Mouse (Mus musculus): ENCODE measurements around the gene Rpf1. TPM values are rescaled to one million over a fixed set of nuclear protein-coding genes. Genes with fewer than 3 reads are reported as not detected.

Rpf1 gene
- 10 to 100 TPM; 16.4 to 16.7 TPM for total RNA-seq (2021)
- long read RNA-seq, experiment 1, transcript Rpf1-201 (9 exons, 1,661 nt) = major isoform, 7 of 9 reads
- long read RNA-seq, experiment 1, partial matches to known transcripts = 1 of 9 reads
- long read RNA-seq, experiment 1, other reads (novel, unspliced or antisense) = 1 of 9 reads
- long read RNA-seq, experiment 2, transcript Rpf1-201 (9 exons, 1,661 nt) = major isoform, 9 of 13 reads
- long read RNA-seq, experiment 2, partial matches to known transcripts = 0 of 13 reads
- long read RNA-seq, experiment 2, other reads (novel, unspliced or antisense) = 4 of 13 reads

DNA sequence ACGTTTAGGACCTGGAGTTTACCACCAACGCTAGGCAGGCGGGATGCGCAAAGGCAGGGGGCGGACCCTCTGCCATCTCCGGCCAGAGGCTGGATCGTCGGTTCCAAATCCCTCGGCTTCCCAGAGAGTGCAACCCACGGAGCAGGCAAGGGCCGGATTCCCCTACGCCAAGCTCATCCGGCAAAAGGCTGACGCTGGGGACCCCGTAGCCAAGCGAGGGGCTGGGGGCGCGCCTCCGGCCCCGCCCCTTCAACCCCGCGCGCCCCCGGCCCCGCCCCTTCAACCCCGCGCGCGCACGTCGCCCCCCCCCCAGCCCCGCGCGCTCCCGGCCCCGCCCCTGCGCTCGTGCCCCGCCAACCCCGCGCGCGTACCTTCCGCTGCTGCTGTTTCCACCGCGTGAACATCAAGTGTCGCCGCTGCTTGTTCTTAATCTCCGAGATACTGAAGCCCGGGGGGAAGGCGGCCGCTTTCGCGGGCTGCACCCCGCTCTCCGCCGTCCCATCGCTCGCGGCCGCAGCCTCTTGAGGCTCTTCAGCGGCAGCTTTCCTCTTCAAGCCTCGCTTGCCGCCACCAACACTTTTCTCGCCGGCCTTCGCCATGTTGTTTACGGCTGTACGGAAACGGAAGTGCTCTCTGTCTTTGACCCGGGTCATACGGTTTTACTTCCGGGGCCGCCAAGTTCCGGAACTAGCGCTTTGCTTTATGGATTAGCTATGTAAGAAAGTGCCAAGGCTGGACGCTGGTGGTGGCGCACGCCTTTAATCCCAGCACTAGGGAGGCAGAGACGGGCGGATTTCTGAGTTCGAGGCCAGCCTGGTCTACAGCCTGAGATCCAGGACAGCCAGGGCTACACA is at the start of gene Rpf1:
Gene Rpf1 (minus strand): TSS at position 632 of the 854 bp plus-strand sequence.
- peak; percentile 91 to 92 for DNase-seq (ENCODE audit: low spot score in 2 of 2)

DNA sequence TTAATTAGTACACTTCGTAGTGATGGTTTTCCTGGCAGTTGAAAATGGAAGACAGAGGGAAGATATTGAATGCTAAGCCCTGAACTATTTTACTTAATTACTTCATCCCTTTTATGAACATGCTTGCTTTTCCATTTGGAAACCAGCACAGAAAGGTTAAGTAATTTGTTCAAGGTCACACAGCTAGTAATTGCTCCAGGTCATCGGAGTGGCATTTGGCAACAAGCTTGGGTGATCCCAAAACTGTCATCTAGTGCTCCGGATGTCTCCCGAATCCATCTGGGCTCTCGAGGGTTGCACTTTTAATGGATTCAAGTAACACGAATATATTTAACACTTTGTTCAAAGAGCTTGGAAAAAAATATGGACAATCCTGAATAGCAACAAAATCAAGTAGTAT is 49.7 kb upstream of the Rpf1 start:
- no peak for DNase-seq (ENCODE audit: low spot score in 2 of 2)

DNA sequence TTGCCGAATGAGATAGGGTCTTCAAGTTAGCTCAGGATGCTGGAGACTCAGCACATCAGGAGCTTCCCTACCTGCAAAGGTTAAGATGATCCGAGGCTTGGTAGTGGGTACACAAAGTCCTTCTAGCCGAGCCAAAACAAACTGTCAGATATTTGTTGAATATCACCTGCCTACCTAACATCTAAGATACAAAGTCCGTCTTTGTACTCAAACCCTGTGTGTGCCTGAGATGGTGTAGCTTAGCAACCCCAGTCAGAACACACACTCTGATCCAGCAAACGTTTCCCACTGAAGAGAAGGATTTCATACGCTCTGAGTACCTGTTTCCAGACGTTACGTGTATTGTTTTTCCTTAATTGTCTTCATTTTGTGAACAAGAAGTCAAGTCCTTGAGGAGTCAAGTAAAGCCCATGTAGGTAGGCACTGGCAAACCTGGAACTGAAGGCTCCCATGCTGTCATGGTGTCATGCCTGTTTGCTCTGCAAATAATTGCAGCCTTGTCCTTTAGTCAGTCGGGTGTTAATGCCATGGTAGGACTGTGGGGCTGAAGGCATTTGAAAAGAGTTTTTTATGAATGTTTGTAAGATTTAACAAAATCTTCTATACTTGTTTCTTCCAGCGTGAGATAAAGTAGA is 49.0 kb upstream of the Rpf1 start, which contains the start of gene Uox:
Gene Uox (plus strand): TSS at position 279 of the 635 bp plus-strand sequence.
- no peak for DNase-seq (ENCODE audit: low spot score in 2 of 2)

DNA sequence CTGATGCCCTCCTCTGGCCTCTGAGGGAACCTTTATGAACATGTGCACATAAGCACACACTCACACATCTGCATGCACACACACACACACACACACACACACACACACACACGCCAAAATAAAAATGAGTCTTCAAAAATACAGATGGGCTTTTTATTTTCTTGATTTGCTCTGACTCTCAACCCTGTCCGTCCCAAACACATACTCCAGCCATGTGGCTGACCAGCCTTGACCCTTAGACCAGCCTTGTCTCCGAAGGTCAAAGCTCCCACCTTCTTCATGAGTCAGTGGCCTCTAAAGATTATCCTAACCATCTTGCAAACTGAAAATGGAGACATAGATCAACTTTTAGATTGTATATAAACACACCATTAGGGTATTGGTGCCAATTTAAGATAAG is 48.4 kb upstream of the Rpf1 start:
- DNase-seq (ENCODE audit: low spot score in 2 of 2) = no peak

DNA sequence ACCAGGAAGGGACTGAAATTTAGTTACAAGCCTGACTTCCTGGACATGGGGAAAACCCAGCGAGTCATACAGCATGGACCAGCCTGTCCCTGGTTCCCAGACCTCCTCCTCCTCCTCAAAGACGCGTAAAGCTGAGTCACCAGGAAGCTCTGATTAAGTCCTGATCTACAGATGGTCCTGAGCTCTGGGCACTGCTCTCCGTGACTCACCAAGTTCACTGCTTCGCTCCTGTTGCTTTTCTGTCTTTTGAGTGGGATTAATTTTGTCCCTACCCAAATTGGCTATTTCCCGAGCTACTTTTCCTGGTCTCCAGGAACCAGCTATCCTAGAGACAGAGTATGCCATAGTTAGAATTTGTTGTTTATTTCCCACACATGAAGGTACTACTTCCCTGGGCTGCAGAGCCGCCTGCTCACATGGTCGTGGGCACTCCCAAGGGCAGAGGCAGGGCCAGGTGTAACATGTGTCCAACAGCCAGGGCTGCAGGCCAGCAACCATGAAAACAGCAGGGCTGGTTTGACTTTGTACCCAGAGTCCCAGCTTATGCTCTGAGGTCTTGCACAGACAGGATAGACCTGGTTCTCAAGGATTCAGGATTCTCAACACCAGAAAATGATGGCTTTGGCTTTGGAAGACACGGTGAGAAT is 46.8 kb upstream of the Rpf1 start:
- DNase-seq (ENCODE audit: low spot score in 2 of 2) = peak; percentile 32 to 42

DNA sequence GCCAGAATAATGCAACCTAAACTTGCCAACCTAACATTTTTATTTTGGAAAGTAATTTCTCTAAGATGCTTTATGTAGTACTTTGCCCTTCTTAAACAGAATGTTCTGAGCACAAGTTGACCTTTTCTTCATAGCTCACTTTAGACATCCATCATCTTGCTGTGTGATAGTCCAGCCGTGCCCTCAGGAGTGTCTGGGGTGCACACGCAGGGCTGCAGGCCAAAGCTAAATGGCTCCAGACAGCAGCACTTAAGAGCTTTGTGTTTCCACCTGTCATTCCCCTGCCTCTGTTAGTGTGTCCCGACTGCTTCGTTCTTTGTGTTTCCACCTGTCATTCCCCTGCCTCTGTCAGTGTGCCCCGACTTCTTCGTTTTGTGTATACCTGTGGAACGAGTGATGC is 46.1 kb upstream of the Rpf1 start:
- DNase-seq (ENCODE audit: low spot score in 2 of 2) = no peak

DNA sequence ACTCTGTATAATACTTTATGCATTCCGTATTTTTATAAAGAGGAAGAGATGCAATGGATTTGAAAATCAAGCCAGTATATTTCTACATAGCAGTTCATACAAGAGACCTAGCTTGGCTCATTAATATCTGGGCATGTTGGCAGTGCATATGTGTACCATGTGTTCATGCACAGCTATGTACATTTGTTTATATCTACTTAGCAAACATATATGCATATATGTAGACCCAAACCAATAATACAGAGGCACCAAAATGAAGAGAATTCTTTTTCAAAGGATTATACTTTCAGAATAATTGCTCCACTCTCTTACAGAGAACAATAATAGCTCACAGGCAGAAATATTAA is 43.8 kb upstream of the Rpf1 start:
- DNase-seq (ENCODE audit: low spot score in 2 of 2) = no peak

DNA sequence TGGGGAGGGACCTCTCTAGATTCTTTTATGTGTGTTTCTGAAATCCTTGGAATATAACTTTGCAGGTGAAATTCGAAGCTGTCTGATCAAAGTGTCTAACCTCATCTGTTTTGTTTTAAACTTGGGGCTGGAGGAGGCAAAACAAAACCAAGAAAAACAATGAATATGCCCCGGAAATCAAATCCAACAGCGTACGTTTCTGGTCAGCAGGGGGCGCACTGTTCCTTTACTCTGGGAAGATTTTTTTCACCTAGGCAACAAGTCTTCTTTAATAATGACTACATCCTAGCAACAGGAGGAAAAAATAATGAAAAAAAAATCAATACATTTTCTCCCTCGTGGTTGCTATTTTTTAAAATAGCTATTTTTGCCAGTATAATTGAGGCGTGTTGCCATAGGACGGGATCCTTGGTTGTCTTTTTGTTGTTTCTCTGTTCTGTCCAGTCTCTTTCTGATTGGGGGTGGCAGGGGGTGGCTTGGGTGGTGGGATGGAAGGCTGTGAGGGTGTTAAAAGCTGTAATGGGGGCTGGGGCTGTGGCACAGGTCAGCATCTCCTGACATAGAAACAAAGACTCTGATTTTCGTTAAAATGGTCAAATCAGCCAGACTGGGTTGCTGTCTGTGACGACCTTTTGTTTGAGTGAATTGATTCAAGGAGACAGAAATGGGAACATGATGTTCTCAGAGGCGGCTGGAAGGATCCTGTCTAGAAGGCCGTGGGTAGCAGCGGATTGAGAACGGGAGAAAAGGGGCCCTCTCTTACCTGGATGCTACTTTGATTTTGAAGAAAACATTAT is 43.2 kb upstream of the Rpf1 start:
- DNase-seq (ENCODE audit: low spot score in 2 of 2) = peak; percentile 78 to 88

DNA sequence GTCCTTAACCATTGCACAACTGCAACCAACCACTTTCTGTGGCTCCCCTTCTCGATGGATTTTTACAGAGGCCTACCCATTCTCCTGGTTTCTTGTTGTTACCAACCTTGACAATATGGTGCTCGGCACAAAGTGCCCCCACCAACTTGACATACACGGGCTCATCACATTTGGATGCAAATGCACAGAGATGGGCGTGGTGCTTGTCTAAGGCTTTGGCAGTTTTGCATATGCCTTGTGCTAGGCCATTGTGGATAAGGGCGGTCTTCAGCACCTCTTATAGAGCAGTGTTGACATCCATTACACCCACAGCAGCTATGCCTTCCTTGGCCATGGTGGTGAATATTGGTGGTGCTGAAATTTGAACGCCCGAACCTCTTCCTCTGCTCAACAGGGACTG is 41.7 kb upstream of the Rpf1 start:
- no peak for DNase-seq (ENCODE audit: low spot score in 2 of 2)

DNA sequence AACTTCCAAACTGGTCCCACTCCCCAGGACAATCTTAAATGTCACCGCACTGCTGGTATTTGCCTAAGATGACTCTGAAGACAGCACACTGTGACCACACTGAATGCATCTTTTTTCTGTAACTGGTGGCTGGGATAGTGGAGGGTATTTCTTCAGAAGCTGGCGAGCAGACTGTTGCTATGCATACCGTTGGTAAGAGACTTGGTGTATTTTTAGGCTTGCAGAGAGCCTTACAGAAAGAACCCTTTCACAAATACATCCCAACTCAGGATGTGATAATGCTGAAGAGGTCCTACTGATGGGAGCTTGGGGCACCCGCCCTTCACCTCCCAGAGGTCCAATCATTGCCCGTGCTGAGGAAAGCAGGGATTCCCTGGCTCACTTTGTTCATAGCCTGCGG is 36.3 kb upstream of the Rpf1 start:
- DNase-seq (ENCODE audit: low spot score in 2 of 2) = no peak

DNA sequence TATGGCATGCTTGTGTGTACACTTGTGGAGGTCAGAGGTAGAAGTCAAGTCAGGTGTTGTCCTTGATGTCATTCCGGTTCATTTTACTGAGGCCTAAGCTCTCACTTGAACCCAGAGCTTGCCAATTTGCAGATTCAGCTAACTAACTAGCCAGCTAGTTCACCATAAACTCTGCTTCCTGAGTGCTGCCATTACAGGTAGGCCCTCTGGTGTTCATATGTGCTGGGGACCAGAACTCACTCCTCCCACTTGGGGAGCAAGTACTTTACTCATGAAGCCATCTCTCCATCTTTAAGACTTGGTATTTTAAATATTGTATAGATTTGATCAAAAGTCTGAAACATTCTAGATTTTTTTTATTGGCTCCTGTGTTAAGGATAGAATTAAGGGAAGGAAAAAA is 35.3 kb upstream of the Rpf1 start:
- no peak for DNase-seq (ENCODE audit: low spot score in 2 of 2)

DNA sequence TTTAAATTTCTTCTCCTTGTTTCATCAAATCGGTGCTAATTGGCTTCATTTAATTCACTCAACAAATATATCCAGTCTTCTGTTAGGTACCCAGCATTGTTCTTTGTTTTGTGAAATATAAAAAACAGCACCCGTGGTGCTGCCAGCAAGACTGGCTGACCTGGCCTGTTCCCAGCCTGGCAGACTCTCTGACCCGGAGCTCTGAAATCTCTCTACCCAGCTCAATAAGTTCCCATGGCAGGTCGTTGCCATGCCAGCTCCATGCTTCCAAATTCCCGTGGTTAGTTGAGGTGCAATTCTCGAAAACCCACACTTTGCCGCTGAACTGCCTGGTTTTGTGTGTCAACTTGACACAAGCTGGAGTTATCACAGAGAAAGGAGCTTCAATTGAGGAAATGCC is 33.6 kb upstream of the Rpf1 start:
- DNase-seq (ENCODE audit: low spot score in 2 of 2) = no peak

DNA sequence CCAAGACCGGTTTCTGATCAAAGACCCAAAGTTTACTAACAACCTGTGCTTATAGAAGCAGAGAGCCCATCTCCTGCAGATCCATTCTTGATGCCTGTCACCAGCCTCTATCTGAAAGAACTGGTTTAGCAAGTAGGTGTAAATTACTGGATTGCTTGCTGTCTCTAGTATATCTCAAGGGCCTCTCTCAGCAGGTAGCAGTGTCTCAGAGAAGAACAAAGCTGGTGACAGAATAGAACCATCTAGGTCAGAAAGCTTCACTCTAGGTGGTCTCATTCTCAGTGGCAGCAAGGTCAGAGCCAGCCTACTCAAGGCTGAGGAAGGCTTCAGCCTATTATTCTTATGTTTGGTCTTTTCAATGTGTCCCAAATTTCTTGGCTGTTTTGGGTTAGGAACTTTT is 22.4 kb upstream of the Rpf1 start:
- no peak for DNase-seq (ENCODE audit: low spot score in 2 of 2)

DNA sequence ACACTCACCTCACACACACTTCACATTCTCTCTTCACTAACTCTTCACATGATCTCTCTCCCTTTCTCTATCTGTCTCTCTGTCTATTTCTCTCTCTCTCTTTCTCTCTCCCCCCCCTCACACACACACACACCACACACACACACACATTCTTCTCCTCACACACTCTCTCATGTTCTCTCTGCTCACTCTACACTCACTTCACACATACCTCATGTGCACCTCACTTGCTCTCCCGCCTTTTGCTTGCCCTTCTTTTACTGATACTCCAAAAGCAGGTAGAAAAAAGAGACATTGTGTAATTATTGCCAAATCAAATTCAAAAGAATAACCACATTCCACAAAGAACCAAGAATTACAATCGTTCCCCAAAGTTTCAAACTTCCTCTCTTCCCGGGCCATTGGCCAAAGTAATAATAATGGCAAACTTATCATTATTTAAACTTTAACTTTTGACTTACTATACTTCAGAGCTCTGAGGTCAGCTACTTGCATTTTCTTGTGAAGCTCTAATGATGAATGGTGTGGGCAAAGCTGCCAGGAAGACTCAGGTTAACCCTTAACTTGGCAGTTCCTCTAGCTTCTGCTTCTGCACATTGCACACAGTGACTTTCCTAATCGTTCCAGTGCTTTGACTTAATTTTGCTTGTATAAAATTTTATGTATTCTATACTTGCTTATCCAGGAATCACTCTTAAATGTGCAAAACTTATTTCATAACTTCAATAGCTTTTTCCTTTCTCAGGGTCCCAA is 19.5 kb upstream of the Rpf1 start:
- DNase-seq (ENCODE audit: low spot score in 2 of 2) = no peak

DNA sequence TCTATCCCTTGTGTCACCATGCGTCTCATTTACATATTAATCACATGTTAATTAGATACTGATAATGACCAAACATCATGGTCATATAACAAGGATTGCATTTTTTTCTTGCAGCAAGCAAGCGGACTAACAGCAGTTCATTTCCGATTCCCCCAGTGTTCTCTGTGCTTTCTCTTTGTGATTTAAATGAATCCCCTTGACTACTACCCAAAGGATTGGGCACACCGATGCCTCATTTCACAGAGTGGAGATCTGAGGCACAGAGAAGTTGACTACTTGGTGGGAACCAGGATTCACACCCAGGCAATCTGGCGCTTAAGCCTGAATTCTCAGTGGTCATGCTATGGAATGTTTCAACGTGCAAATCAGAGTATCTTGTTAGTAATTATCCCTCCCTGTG is 13.8 kb upstream of the Rpf1 start:
- DNase-seq (ENCODE audit: low spot score in 2 of 2) = no peak

DNA sequence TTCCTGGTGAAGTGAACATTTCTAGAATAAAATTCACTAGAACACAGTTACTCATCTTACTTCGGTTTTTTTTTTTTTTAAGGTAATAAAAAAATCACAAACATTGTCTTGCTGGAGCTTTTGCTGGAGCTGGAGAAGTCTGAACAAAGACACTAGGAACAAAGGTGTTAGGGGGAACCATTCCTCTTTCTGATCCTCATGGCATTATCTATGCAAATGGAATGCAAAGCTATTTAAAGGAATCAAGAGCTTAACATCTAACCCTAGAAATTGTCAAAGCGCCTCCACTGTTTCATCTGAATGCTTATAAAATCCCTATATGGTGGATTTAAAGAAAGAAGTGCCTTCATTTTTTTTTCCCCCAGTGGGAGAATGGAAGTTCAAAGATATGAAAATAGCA is 7.1 kb upstream of the Rpf1 start:
- DNase-seq (ENCODE audit: low spot score in 2 of 2) = no peak

DNA sequence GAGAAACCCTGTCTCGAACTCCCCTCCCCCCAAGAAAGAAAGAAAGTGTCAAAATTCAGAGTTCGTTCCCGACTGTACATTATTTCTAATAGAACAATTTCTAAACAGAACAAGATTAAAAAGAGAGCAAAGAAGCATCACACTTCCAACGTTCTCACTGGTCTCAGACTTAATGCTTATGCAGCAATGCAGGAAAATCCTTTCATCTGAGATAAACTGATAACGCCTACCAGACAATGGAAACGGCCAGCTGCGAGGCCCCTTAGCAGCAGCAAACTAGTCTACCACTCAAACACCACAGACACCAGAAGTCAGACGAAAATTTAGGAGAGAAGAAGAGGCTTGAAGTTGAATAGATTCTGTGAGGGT is 407 bp upstream of the Rpf1 start:
- DNase-seq (ENCODE audit: low spot score in 2 of 2) = no peak

DNA sequence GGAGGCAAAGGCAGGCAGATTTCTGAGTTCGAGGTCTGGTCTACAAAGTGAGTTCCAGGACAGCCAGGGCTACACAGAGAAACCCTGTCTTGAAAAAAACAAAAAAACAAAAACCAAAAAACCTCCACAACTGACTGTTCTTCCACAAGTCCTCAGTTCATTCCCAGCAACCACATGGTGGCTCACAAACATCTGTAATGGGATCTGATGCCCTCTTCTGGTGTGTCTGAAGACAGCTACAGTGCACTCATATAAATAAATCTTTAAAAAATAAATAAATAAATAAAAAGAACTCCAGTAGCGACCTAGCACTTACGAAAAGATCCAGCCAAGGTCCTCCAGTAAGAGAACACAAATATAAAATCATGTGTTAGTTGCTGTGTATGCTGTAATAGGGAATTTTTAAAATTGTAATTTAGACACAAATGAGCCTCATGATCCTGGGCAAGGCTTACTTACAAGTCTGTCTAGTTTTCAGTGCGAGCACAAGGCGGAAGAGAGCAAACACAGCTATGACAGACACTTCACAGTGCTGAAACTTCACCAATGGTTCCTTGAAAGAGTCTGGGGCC is 917 bp downstream of the Rpf1 start:
- no peak for DNase-seq (ENCODE audit: low spot score in 2 of 2)

DNA sequence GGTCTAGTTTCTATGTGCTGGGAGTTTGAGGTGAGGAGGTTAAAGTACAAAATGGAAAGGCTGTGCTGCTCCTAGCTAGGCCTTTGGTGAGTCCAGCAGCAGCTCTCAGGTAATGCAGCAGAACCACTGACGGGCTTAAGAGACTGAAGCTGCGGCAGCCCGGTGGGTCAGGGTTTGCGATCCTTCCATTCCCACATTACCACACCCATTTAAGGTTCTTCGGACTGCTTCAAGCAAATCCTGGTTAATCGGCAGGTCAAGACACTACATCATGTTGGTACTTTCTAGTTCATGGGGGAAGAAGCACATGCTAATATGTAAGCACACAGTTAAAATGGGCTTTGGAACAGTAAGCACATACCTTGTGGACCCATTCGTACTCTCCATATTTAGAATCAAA is 14.5 kb downstream of the Rpf1 start:
- DNase-seq (ENCODE audit: low spot score in 2 of 2) = no peak

DNA sequence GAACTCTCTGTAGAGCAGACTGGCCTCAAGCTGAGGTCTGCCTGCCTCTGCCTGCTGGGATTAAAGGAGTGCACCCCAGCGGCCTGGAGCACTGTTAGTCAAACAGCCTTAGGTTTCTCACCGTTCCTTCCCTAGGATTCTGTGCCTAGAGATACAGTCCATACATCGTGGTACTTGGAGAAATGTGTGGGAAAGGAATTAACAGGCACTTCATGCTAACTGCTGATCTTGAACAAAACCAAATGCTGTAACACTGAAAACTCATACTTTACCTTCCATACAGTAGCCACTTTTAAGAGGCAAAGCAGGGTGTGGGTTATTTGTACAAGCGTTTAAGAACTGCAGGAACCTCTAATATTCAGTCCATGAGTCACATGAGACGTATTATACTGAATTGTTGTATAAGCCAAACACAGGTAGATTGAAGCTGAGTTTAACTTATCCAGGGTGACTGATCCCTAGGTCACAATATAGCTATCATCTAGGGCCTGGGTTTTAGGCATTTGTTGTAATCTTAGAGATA is 19.6 kb downstream of the Rpf1 start:
- no peak for DNase-seq (ENCODE audit: low spot score in 2 of 2)

Data from left cerebral cortex, adult 18-20 months (tissue).